Mouse (Mus musculus) CD4-positive, CD25-positive, alpha-beta regulatory T cell, adult 2 months (primary cell): ENCODE results near the gene Xlr4b.
"Not testable (repeated sequence)": the region's sequence is repeated elsewhere in the genome, so short reads cannot be mapped to it uniquely, and the experiment has no call there.

Experiments
- DNase-seq: peaks from one replicate; pipeline ENCODE4 v3.0.0-alpha.2; 2012; ENCODE audit warnings: low read depth, low spot score

The Xlr4b gene

GRCm38 (mm10) chrX:73213819-73214564, at the start of gene Xlr4b:
Gene Xlr4b, plus strand, starts transcription at chrX:73214333.
- DNase-seq: peak; percentile 19

DNA sequence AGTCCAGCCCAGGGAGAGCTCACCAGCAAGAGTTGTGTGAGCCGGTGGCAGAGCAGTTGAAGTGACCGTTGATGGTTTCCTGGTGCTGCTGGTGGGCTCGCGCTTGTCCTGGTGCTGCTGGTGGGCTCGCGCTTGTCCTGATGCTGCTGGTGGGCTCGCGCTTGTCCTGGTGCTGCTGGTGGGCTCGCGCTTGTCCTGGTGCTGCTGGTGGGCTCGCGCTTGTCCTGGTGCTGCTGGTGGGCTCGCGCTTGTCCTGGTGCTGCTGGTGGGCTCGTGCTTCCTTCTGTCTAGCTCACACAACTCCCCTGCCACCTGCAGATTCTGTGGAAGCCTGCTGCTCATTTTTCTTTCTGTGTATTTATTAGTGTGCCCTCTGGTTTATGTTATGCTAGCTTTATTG, 37.2 kb upstream of the Xlr4b start, which contains the start of gene Spin2d:
TSS of gene Spin2d (minus strand) at position 101 of the 400 bp plus-strand sequence.
- not testable (repeated sequence) for DNase-seq

DNA sequence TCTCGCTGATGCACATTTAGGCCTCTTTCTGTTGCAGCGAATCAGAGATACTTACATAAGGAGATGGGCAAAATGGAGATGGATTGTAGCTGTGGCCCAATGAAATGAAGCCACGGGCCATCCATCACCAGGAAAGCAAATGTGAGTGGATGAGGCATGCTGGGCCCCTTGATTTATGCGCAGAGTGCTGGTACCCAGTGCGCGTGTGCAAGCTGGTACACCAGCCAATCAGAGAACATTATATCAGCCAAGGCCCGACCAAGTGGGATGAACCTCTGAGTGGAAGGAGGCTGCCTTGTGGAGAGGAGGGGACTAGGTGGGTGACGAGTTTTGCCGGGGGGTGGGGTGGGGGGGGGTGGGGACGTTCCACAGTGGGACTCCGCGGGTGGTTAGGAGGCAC, 22.2 kb upstream of the Xlr4b start, which contains the start of gene Xlr3b:
TSS of gene Xlr3b (plus strand) at position 274 of the 400 bp plus-strand sequence.
- peak; percentile 47 for DNase-seq

- DNase-seq: no peak
Observed at GRCm38 (mm10) chrX:73225365-73225764, 11.2 kb downstream of the Xlr4b start.

- peak; percentile 89 for DNase-seq
Observed at GRCm38 (mm10) chrX:73227914-73228605, 13.9 kb downstream of the Xlr4b start, which contains the start of gene F8a. Gene F8a, plus strand, starts transcription at chrX:73228291.

DNA sequence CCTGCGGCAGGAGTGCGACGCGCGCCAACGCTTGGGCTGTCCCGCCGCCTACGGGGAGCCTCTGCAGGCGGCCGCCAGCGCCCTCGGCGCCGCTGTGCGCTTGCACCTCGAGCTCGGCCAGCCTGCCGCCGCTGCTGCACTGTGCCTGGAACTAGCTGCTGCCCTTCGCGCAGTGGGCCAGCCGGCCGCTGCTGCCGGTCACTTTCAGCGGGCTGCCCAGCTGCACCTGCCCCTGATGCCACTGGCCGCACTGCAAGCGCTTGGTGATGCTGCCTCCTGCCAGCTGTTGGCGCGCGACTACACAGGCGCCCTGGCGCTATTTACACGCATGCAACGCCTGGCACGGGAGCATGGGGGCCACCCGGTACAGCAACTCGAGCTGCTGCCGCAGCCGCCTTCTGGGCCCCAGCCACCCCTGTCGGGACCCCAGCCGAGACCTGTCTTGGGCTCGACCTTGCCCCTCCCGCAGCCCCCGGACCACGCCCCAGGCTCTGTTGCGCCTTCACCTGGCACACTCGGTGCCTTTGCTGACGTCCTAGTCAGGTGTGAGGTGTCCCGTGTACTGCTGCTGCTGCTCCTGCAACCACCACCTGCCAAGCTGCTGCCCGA, 14.6 kb downstream of the Xlr4b start:
- peak; percentile 73 for DNase-seq

GRCm38 (mm10) chrX:73229288-73229687, 15.2 kb downstream of the Xlr4b start:
- no peak for DNase-seq

- not testable (repeated sequence) for DNase-seq
Observed at GRCm38 (mm10) chrX:73242821-73243325, 28.7 kb downstream of the Xlr4b start, which contains the start of gene Xlr4c. Gene Xlr4c, minus strand, starts transcription at chrX:73243130.

GRCm38 (mm10) chrX:73262428-73262827, 48.3 kb downstream of the Xlr4b start:
- DNase-seq: not testable (repeated sequence)

DNA sequence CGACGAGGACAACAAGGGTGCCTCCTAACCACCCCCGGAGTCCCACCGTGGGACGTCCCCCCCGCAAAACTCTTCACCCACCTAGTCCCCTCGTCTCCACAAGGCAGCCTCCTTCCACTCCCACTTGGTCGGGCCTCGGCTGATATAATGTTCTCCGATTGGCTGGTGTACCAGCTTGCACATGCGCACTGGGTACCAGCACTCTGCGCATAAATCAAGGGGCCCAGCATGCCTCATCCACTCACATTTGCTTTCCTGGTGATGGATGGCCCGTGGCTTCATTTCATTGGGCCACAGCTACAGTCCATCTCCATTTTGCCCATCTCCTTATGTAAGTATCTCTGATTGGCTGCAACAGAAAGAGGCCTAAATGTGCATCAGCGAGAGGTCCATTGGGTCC, 51.1 kb downstream of the Xlr4b start, which contains the start of gene Xlr3c:
TSS of gene Xlr3c (minus strand) at position 121 of the 400 bp plus-strand sequence.
- not testable (repeated sequence) for DNase-seq
